Mouse (Mus musculus) cerebellum, postnatal 4 days (tissue): ENCODE data around the gene Pcdh9.
A peak's percentile ranks its signal among the peaks of the same experiment; 100 is the strongest.

Experiments used
- DNase-seq, 2 experiments: peaks; one replicate each; pipeline ENCODE4 v3.0.0; 2022; ENCODE audit warnings: low spot score in 2 of 2, mixed read lengths in 1 of 2

Pcdh9 gene

DNA sequence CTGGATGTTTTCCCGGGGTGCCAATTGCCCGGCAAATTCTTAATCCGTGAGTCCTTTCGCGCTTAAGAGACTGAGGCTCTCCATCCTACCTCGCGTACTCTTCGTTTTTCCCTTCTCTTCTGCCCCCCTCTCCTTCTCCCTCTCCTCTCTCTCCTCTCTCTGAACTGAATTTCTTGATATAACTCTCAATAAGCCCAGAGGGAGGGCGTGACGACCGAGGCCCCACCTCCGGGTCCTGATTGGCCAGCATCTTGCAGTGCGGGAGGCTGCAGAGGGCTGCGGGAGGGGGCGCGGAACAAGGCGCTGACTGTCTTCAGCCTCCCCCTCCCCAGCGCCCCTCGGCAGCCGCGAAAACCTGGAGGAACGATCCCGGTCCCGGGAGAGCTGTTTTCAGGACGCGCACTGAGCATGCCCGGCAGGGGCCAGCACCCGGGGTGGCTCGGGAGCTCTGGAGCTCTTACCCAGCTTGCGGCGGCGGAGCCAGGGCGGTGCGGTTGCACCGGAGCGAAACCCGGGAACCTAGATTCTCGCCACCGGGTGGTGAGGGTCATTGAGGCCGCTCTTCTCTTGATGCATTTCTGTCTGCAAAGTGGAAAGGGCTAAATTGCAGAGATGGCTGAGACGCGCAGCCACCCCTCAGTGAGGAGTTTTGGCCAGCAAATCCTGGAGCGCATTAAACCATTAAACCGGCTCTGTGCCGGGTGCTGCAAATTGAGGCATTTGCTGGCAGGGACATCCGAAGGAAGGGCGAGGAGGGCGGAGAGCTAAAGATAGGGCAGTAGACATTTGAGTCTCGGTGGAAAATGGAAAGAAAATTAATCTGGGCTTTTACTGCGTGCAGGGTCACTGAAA lies at the start of gene Pcdh9:
Gene Pcdh9 (minus strand): TSS at position 161 of the 852 bp plus-strand sequence.
- peak; percentile 92 to 94 for DNase-seq

DNA sequence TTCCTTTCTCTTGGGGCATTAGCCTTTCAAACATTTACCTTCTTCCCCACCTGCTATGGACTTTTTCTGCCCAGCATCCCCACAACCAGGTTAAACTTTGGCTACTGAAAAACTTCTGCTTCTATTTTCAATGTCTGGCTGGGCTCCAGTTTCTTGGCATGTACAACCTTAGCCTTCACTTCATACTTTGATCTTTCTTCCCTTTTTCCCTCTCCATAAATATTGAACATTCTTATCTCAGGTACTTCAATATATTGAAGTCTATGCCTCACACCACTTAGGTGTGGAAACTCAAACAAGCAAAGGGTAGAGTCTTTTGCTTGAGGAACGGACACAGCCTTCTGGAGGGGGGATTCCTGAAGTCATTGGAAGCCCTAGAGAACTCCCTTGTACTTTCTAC lies 16.4 kb upstream of the Pcdh9 start:
- no peak for DNase-seq

DNA sequence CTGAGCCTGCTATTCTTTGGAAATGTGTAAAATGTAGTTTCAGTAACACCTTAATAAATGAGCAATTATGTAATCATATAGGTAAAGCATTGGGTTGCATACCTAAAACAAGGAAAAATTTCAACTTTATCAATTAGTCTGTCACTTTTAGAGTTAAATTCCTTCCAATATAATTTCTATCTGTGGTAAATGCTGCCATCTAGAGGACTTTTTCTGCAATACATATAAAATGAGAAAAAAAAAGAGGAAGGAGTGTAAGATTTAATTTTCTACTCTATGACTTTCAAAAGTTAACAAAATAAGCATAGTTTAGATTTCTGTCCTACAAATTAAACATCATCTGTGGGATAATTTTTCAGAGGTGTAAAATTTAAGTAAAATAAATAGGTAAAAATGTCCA lies 8.1 kb upstream of the Pcdh9 start:
- DNase-seq, result no peak

DNA sequence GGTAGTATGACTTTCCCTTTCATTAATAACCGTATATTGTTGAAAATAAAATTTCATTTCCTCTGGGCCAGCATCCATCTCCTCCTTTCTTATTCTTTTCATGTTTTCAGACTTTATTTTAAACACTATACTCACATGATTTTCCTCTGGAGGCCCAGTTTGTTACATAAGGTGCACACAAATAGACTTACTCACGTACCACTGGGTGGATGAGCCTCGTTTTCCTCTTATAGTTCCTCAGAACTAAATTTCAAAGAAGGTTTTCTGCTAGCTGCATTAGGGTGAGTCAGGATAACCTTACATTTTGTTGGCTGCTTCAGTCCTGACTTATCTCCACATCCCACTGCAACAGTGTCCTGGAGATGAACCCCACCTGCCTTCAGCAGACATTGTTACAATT lies 4.7 kb upstream of the Pcdh9 start:
- no peak for DNase-seq

DNA sequence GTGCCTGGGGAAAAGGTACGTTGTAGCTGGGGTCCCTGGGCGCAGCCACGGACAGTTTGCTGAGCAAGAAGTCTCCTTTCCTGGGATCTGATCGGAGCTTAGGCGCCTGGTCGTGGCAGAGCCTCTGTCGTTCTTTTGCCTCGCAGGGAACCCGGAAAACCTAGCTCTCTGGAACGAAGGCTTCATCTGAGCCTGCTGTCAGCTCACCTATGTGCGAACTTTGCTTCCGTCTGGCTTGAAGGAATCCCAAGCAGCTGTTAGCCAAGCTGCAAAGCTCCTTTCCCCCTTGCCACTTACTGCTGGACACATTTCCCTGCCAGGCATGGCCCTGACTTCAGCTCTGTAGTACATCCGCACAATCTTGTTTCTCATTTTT lies 880 bp upstream of the Pcdh9 start:
- DNase-seq, result peak in 1 of 2 experiments; percentile 34

DNA sequence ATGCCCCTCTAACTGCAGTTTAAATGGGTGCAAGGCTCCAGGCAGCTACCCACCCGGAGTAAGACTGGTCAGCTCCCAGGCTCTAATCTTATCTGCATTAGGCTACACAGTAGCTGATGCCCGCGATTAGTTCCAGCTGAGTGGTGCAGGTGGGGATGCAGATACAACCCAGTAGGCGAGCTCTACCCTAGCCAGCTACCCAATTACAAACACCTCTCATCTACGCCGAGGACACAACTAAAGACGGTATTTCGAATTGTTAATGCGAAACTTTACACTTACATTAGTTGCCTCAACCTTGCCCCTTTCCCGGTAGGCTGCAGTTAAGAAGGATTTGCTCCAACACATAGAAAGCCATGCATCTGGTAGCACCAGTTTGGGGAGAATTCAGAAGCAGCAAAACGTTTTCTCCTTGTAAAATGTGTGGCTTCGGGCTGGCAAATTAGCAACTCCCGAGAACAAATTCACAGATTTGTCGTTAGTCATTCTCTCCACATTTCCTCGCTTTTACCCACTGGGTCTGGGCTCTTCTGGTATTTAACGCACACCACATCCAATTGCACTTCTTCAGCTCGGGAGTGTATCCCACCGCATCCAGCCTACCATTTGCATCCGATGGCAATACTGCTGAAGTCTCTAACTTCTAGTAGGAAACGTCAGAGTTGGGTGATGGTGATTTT lies 500 bp downstream of the Pcdh9 start:
- peak in 1 of 2 experiments; percentile 24 for DNase-seq

DNA sequence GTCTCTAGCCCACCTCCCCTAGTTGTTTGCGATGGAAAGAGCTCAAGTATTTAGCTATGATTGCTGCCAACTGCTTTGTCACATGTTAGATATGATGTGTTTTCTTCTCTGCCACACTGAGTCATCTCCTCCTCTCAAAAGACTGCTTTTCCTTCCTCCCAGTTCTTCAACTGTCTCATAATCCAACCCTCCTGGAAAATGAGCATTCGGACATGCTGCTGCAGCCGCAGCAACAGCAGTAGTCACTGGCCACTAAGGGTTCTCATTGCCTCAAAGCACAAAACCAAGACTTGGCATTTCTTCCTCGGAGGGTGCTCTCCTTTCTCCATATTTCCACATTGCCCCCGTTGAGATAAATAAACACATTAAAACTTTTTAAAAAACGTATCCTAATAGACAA lies 1.2 kb downstream of the Pcdh9 start:
- no peak for DNase-seq

DNA sequence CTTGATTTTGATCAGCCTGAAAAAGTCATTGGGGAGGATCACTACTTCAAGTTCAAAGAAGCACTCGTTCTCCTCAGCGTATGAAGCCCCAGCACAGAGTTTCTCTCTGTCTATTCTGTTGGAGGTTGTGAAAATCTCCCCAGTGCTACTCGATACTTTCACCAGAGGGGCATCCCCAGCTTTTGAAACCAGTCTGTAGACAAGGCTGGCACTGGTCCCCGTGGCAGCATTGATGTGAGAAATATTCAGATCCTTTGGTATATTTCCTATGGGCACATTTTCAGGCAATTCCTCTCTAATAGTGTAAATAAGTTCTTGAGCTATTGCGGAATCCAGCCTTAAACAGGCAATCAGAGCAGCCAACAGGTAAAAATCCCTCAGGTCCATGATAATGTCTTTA lies 2.1 kb downstream of the Pcdh9 start:
- DNase-seq, result no peak

DNA sequence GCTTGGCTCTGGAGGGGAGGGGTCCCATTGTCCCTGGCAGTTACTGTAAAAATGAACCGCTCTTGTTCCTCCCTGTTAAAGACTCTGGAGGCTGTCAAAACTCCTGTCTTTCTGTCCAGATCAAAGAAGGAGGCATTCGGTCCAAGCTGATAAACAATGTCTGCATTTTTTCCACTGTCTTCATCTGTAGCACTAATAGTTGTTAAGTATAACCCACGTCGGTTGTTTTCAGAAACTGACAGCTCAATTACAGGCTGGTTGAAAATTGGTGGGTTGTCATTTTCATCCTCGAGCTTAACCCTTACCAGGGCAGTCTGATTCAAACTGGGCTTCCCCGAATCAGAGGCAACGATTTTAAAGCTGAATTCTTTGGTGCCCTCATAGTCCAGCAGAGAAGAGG lies 3.4 kb downstream of the Pcdh9 start:
- DNase-seq, result no peak

DNA sequence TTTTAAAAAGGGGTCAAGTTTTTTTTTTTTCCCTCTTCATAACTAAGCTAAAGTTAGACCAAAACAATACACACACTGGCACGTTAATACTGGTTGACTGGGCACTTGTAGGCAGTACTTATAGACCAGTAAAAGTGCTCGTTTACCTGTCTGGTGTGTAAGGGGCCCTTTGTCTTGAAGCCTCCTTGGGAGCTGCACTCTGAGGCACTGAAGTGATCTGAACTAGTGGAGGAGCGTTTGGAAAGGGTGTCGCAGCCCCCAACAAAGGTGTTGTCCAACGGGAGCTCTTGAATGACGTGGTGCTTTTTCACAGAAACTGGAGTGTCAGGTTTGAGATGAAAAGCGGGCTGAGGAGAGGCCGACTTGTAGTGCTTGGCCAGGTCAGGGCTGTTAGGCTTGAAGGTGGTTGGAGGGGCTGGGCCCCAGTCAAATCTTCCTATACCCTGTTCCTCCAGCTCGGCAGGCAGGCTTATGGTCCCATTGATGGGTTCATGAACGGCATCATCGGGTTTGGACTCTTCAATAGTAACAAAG lies 4.9 kb downstream of the Pcdh9 start:
- DNase-seq, result no peak

DNA sequence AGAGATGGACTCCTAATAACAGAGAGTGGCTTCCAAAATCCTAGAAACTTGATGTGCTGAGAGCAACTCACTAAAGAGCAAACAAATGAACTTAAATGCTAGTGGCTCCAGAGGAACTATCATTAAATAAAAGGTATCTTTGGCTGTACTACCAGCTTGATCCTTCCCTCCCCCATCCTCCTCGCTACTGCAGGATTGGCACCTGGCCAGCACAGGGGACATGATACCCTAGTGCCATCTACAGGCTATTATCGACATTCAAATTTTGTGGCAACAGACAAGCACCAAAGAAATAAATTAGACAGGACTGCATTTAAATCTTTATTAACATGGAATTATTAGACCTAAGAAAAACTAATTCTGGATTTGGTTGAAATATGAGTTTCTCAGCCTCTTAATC lies 6.0 kb downstream of the Pcdh9 start:
- peak; percentile 71 to 81 for DNase-seq

DNA sequence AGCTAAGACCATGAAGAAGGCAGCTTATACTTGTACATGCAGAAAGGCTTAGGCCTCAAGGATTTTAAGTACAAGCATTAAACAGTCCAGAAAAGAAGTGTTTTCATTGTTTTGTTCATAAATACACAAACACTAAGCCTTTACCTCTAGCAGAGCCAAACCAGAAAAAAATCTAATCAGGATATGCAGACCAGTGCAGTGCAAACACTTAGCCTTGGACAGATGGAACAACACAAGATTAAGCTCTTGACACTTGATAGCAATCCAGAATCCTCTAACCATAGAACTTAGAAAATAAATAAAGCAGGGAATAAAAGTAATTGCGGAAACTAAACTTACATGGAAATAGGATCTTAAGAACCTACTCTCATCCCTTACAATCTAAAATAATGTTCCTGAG lies 10.4 kb downstream of the Pcdh9 start:
- no peak for DNase-seq

DNA sequence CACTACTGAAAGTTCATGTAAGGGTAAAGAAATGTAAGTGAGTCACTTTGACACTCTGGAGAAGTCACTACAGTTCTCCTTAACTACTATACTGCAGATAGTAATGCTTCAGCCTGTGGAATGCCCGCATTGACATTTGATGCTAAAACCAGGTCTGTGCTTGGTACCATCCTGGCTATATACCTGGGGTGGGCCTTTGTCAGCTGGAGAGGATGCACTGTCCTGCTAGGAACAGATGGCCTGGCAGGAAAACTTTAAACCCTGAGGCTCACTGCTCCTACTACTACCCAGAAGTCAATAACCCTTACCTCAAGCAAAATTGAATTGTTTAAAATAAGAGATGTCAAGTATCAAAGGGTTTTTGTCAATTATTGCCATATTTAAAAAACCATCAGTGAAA lies 14.5 kb downstream of the Pcdh9 start:
- no peak for DNase-seq

DNA sequence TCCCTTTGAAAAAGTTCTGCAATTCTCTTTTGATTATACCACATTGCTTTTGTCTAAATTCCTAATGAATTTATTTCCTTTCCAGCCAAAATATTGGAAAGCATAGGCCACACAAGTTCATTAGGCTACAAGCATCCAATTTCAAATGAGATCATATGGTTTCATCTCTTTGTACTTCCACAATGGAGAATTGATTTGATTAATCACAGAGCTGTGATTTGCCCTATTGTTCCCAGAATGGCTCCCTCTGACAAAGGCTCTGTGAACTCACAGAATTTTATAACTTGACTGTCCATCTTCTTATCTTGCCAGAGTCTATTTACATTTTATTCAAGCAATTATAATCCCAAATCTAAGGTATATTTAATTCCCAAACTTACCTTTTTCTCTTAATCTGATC lies 22.3 kb downstream of the Pcdh9 start:
- no peak for DNase-seq

DNA sequence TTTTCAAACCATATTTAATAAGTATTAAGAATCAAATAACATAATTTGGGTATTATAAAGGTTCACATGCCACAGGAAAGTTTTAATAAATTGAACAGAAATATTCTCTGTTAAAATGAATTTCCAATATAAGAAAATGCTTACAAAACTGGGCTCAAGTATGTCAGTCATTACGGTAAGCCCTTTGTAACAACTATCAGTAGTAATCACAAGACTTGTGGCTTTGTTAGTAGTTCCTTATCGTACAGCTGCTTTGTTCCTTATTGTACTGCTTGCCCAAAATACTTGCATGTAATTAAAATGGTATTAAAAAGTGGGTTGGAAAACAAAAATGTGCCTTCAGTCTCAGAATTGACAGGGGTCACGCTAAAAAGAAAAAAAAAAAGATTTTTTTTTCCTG lies 32.4 kb downstream of the Pcdh9 start:
- no peak for DNase-seq

DNA sequence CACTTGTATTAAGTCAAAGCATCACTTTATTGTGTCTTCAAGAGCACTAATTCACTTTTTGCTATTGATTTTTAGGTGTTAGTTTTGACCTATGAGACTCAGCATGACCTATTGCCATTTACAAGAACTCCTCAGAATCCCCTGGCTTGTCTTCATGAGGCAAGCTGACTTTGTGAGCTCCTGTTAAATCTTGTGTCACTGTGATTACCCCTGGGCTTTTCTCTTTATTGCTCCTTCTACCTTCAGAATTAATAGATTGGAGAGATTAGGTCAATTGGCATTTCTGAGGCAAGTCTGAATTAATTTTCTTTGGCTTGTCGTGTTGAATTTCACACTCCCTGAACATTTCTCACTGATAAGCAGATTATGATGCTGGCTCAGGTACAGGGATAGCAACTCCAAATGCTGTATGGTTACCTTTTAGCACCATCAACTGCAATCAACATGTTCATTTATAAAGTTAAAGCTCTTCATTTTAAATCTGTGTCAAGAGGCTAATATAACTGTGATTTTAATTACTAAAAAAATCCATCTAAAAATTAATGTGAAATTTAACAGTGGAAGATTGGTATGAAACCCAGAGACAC lies 44.3 kb downstream of the Pcdh9 start:
- DNase-seq, result no peak

DNA sequence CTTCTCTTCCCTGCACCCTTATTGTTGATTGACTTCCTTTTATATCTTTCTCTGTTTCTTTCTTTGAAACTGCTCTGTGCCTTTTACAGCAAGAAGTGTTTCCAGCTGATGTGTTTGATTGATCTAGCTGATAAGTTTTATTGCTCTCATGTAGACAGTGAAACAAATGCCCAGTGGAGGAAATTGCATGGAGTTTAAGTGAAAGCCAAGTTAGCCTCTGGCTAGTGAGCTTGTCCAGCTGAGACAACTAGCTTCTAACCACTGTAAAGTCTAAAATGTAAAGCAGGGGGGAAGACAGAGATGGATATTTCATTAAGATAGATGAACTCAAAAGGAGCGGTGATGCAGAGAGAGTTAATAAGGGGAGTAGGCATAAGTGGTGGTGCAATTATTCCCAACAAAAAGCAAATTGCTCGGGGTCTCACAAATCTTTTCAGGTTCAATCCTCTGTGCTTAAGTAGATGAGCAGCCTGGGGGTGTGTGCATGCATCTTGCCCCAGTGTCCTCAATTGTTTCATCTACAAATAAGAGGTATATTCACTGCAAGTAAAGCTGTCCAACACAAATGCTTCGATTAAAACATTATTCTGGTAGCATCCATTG lies 47.7 kb downstream of the Pcdh9 start:
- no peak for DNase-seq

DNA sequence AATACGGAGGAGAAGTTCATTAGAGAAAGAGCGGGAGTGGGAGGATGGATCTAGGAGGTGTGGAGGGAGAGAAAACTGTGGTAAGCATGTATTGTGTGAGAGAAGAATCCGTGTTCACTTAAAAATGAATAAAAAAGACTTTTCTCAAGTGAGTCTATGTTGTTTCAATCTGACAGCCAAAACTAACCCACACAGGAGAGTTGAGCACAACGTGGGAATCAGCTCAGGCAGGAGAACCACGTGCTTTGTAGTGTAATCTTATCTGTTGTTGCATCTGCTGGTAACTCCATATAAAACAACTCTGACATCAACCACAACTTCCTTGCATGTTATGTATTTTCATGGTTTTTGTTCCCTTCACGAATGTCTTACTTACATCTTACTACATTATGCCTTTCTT lies 58.0 kb downstream of the Pcdh9 start:
- no peak for DNase-seq

DNA sequence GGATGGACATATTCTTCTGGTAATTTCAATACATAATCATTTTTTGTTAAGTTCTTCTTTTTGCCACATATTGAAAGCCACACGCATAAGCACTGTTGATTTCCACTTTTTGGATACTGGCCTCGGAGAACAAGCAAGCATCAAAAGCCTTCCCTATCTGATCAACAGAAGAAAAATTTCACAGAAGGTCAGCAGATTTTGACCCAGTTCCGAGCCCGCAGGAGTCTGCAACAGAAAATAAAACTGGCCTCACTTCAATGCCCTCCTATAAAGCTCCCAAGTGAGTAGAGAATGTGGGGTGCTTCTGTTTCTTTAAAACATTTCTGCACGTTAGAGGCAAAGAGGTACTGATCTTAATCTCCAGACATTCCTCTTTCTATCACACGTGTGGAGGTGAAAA lies 63.3 kb downstream of the Pcdh9 start:
- no peak for DNase-seq

DNA sequence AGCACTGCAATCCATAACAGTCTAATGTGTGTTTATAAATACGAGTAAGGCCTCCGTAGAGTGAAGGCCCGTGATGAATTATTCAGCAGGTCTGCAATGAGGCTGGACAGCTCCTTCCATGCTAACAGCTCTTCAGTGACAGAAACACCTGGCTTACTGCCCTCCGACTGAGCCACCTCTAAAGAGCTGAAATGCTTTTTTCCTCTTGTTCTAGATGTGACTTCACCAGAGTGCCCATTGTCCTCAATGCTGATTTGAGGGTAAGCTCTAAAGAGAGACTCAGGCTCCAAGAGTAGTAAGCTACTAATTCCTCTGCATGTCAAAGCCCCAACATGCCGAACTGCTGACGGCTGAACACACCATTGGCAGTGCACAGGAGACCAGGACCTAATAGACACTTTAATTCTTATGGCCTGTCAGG lies 64.4 kb downstream of the Pcdh9 start:
- DNase-seq, result no peak

DNA sequence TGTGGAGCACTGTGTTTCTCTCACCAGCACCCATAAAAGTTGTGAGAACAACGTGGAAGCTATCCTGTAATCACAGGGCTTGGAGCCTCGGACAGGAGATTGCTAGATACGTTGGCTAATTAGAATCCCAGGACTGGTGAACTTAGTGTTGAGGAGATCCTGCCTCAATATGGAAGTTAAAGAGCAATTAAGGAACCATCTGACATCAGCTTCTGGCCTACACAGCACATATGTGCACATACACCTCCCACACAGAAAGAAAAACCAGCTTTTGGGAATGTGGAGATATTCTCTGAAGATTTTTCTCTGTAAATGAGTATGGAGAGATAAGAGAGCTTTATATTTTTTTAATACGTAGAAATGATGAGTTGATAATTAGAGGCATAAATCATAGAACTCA lies 71.6 kb downstream of the Pcdh9 start:
- DNase-seq, result no peak

DNA sequence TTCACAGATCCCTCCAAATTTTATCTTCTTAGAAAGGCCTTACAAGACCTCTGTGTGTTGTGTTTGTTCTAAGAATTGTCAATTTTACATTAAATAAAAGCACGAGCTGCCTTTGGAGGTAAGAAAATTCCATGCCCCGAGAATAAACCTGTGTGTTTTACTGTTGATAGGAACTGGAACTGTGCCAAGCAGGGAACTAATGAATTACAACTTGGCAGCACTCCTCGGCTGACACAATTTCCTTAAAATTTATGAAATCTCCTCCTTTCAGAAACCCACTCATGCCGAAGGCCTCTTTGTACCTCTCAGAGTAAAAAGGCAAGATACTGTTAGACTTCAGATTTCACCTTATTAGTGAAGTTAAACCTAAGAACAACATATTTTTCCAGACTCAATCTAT lies 72.9 kb downstream of the Pcdh9 start:
- no peak for DNase-seq
